Mouse (Mus musculus) regulatory T cell (primary cell): ENCODE measurements around the gene Igf2bp2.

Source experiments
- in situ Hi-C: fragments of 300-600 bp; cut with MboI, MseI; formaldehyde crosslinking; loops from one replicate; pipeline ENCODE4 v1.15.1; 2025; ENCODE audit warnings: high pct_unique_total_duplicates

Igf2bp2 gene

GRCm38 (mm10) chr16:22107897-22108516 is 55.1 kb downstream of the Igf2bp2 start:
- in situ Hi-C loops = loop anchor here (5.0 kb wide), 1 partner anchor 64 kb away; no protein-coding TSS in a partner anchor

GRCm38 (mm10) chr16:22106012-22106584 is 57.0 kb downstream of the Igf2bp2 start:
- in situ Hi-C loops = loop anchor here (5.0 kb wide), 1 partner anchor 66 kb away; no protein-coding TSS in a partner anchor

GRCm38 (mm10) chr16:22100067-22100466 is 63.0 kb downstream of the Igf2bp2 start:
- in situ Hi-C loops = no loop called here

- in situ Hi-C loops = no loop called here
Measured at GRCm38 (mm10) chr16:22097659-22098058, 65.4 kb downstream of the Igf2bp2 start.

- in situ Hi-C loops = no loop called here
Measured at GRCm38 (mm10) chr16:22095751-22096150, 67.3 kb downstream of the Igf2bp2 start.

GRCm38 (mm10) chr16:22091255-22091783 is 71.8 kb downstream of the Igf2bp2 start:
- in situ Hi-C loops = no loop called here

GRCm38 (mm10) chr16:22085411-22085810 is 77.7 kb downstream of the Igf2bp2 start:
- in situ Hi-C loops = no loop called here

- in situ Hi-C loops = no loop called here
Measured at GRCm38 (mm10) chr16:22080125-22080710, 82.9 kb downstream of the Igf2bp2 start.

GRCm38 (mm10) chr16:22076620-22076941 is 86.5 kb downstream of the Igf2bp2 start:
- in situ Hi-C loops = no loop called here

- in situ Hi-C loops = no loop called here
Measured at GRCm38 (mm10) chr16:22075829-22076619, 87.1 kb downstream of the Igf2bp2 start.

- in situ Hi-C loops = no loop called here
Measured at GRCm38 (mm10) chr16:22075067-22075466, 88.0 kb downstream of the Igf2bp2 start.

GRCm38 (mm10) chr16:22071361-22071760 is 91.7 kb downstream of the Igf2bp2 start:
- in situ Hi-C loops = no loop called here

GRCm38 (mm10) chr16:22067406-22067805 is 95.7 kb downstream of the Igf2bp2 start:
- in situ Hi-C loops = no loop called here

- in situ Hi-C loops = no loop called here
Measured at GRCm38 (mm10) chr16:22065536-22065935, 97.6 kb downstream of the Igf2bp2 start.

- in situ Hi-C loops = no loop called here
Measured at GRCm38 (mm10) chr16:22062284-22062683, 100.8 kb downstream of the Igf2bp2 start.

- in situ Hi-C loops = no loop called here
Measured at GRCm38 (mm10) chr16:22061555-22062160, 101.4 kb downstream of the Igf2bp2 start.

- in situ Hi-C loops = no loop called here
Measured at GRCm38 (mm10) chr16:22060416-22060815, 102.7 kb downstream of the Igf2bp2 start.

GRCm38 (mm10) chr16:22058871-22059270 is 104.2 kb downstream of the Igf2bp2 start:
- in situ Hi-C loops = no loop called here

GRCm38 (mm10) chr16:22057498-22057897 is 105.6 kb downstream of the Igf2bp2 start:
- in situ Hi-C loops = no loop called here

GRCm38 (mm10) chr16:22053411-22053810 is 109.7 kb downstream of the Igf2bp2 start:
- in situ Hi-C loops = no loop called here

GRCm38 (mm10) chr16:22046739-22047366 is 116.2 kb downstream of the Igf2bp2 start:
- in situ Hi-C loops = no loop called here
